Mouse (Mus musculus) CH12.LX (cell line): ENCODE measurements around the gene Tnfsf12.

Experiments used
- CHD2 ChIP-seq: IDR thresholded peaks from 2 replicates; pipeline ENCODE4 v1.6.1; 2011; ENCODE audit warnings: low read length, improper control_type of control experiment
- CTCF ChIP-seq, 2 experiments: IDR thresholded peaks in 1 of 2; conservative IDR thresholded peaks in 1 of 2; 2 replicates each; pipeline ENCODE4 v1.5.1; 2011 to 2012; ENCODE audit warnings: low read depth in 2 of 2, low read length in 2 of 2, improper control_type of control experiment in 1 of 2, inconsistent platforms in 1 of 2, mild to moderate bottlenecking in 1 of 2, moderate library complexity in 1 of 2
- ETS1 ChIP-seq: conservative IDR thresholded peaks from 2 replicates; pipeline ENCODE4 v1.6.1; 2012; ENCODE audit warnings: low read depth, mild to moderate bottlenecking, inconsistent platforms, low read length, improper control_type of control experiment, moderate library complexity

DNA sequence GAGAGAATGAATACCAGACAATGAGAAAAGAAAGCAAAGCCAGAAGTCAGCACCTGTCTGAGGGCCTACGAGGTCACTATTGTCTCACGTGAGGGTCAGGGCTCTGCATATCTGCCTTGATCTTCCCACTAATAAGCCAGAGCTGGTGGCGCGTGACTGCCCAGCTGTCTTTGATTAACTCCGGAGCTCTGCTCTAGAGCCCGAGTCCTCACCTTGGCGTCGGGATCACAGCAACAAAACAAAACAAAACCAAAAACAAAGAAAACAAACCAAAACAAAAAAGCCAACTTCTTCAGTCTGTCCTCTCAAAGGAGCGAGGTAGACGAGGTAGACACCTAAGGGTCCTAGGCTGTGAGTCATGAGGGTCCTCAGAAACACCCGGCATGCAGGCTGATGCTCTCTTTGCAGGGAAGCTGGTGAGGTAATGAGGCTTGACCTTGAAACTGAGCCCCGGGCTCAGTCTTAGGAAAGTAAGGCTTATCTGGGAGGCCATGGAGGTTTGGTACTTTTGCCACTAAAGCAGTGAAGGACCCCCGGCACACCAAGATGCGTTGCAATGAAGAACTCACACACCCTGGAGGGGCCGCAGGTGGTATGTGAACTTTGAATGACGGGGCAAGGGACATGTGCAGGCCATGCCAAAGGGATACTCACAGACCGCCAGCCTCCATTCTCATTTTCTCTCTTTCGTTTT lies 19.1 kb upstream of the Tnfsf12 start:
- TF ChIP-seq CTCF (conservative IDR thresholded peaks at IDR 0.05 in 1 of 2, IDR thresholded peaks at IDR 0.05 in 1 of 2; ENCODE audit: low read depth in 2 of 2, low read length in 2 of 2) (no peak), CHD2 (no peak), ETS1 (no peak)
